Mouse (Mus musculus) erythroblast, embryonic 14.5 days (primary cell): ENCODE data around the gene 1810049J17Rik.

Experiments used
- GATA1 ChIP-seq: IDR thresholded peaks from 2 replicates; pipeline ENCODE4 v1.6.1; 2012; ENCODE audit warnings: low read length, inconsistent platforms, mixed read lengths
- TAL1 ChIP-seq: IDR thresholded peaks from 3 replicates; pipeline ENCODE4 v1.6.1; 2012; ENCODE audit warnings: low read length, inconsistent platforms, mixed read lengths

DNA sequence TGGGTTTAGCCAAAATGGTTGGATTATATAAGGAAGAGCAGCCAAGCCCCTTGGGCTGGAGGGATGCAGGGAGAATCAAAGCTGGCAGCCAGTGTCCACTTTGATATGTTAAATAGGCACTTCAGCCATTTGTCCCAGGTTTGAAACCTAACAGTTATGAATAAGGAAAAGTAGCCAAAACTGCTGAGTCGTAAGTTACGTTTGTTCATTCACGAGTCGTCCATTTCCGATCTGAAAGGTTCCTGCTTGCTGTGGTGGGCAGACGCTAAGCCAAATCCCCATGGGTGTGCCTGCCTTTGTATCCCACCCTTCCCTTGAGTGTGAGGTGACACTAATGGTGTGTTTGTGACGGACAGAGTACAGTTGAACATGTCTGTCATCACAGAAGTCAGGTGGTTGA lies 10.2 kb downstream of the 1810049J17Rik start:
- TF ChIP-seq GATA1 (no peak), TAL1 (no peak)
